Mouse (Mus musculus) layer of hippocampus, adult 2 months (tissue): Measurements from ENCODE around the gene Edf1. TPM values are rescaled to one million over a fixed set of nuclear protein-coding genes. Genes with fewer than 3 reads are reported as not detected.

ENCODE experiments used
- DNase-seq, 2 experiments: peaks; one replicate each; pipeline ENCODE4 v3.0.0; 2022; ENCODE audit warnings: low spot score in 2 of 2
- H3K27ac ChIP-seq: fragments of 200-600 bp; 2 replicates; pipeline ENCODE4 v1.8.1; 2022
- H3K4me3 ChIP-seq: fragments of 200-600 bp; 2 replicates; pipeline ENCODE4 v1.8.1; 2022; ENCODE audit warnings: mild to moderate bottlenecking
- CTCF ChIP-seq: fragments of 200-600 bp; conservative IDR thresholded peaks from 2 replicates; pipeline ENCODE4 v1.8.1; 2022; ENCODE audit warnings: antibody characterized with exemption, mild to moderate bottlenecking, moderate library complexity
- long read RNA-seq, 2 experiments: library from polyadenylated mRNA; stranded (forward); transcript quantifications; one replicate each; pipeline ENCODE4 v2.0.0; 2021; ENCODE audit warnings: borderline mapping rate in 2 of 2
- total RNA-seq, 2 experiments: library from RNA; stranded (reverse); gene quantifications; 2 replicates each; pipeline ENCODE4 v1.2.3; 2021

Edf1 gene
- total RNA-seq = 100 to 1,000 TPM; 193 to 200 TPM
- long read RNA-seq, experiment 1, transcript Edf1-201 (5 exons, 722 nt) = major isoform, 103 of 114 reads
- long read RNA-seq, experiment 1, partial matches to known transcripts = 0 of 114 reads
- long read RNA-seq, experiment 1, other reads (novel, unspliced or antisense) = 7 of 114 reads
- long read RNA-seq, experiment 2, transcript Edf1-201 (5 exons, 722 nt) = major isoform, 145 of 166 reads
- long read RNA-seq, experiment 2, partial matches to known transcripts = 2 of 166 reads
- long read RNA-seq, experiment 2, other reads (novel, unspliced or antisense) = 12 of 166 reads

- Histone ChIP-seq H3K4me3 (peak within 1 kb of the TSS; percentile 83), H3K27ac (peak within 1 kb of the TSS; percentile 96)
- DNase-seq = peak; percentile 93 to 96
- 0 out of 2 replicates have a peak, but pooled peaks have one; percentile 2 for TF ChIP-seq CTCF
Measured at GRCm38 (mm10) chr2:25557221-25557963, at the start of gene Edf1. Gene Edf1, plus strand, starts transcription at chr2:25557847.

GRCm38 (mm10) chr2:25509912-25510311 is 47.7 kb upstream of the Edf1 start:
- no peak for DNase-seq
- Histone ChIP-seq H3K27ac (no peak overlapping the region), H3K4me3 (no peak overlapping the region)
- TF ChIP-seq CTCF = peak; percentile 56

- Histone ChIP-seq H3K27ac (no peak overlapping the region), H3K4me3 (no peak overlapping the region)
- DNase-seq = no peak
- no peak for TF ChIP-seq CTCF
Measured at GRCm38 (mm10) chr2:25526510-25527302, 30.9 kb upstream of the Edf1 start.

- TF ChIP-seq CTCF = peak; percentile 35; the same call in 1 of the 2 replicates
- peak overlapping the region; percentile 23; the same call in 1 of the 2 replicates for H3K27ac ChIP-seq
- DNase-seq = no peak
- H3K4me3 ChIP-seq = no peak overlapping the region
Measured at GRCm38 (mm10) chr2:25533707-25534106, 23.9 kb upstream of the Edf1 start.

- no peak for TF ChIP-seq CTCF
- DNase-seq = peak in 1 of 2 experiments; percentile 41
- peak overlapping the region; percentile 19; the same call in 1 of the 2 replicates for H3K27ac ChIP-seq
Measured at GRCm38 (mm10) chr2:25534178-25534865, 23.3 kb upstream of the Edf1 start.

GRCm38 (mm10) chr2:25534866-25535182 is 22.8 kb upstream of the Edf1 start:
- no peak overlapping the region for H3K4me3 ChIP-seq
- DNase-seq = no peak
- H3K27ac ChIP-seq = no peak overlapping the region
- TF ChIP-seq CTCF = no peak

More at GRCm38 (mm10) chr2:25534178-25534865, 23.3 kb upstream of the Edf1 start:
- no peak overlapping the region for H3K4me3 ChIP-seq

GRCm38 (mm10) chr2:25536531-25536930 is 21.1 kb upstream of the Edf1 start:
- no peak for TF ChIP-seq CTCF
- Histone ChIP-seq H3K27ac (no peak overlapping the region), H3K4me3 (no peak overlapping the region)
- no peak for DNase-seq

- TF ChIP-seq CTCF = no peak
- H3K4me3 ChIP-seq = no peak overlapping the region
- DNase-seq = no peak
- H3K27ac ChIP-seq = no peak overlapping the region
Measured at GRCm38 (mm10) chr2:25540541-25540948, 17.1 kb upstream of the Edf1 start.

- H3K4me3 ChIP-seq = no peak overlapping the region
- TF ChIP-seq CTCF = no peak
- DNase-seq = no peak
- no peak overlapping the region for H3K27ac ChIP-seq
Measured at GRCm38 (mm10) chr2:25541644-25542367, 15.8 kb upstream of the Edf1 start.

- H3K27ac ChIP-seq = peak overlapping the region; percentile 83
- DNase-seq = no peak
- H3K4me3 ChIP-seq = peak overlapping the region; percentile 69
- TF ChIP-seq CTCF = no peak
Measured at GRCm38 (mm10) chr2:25545996-25546810, 11.4 kb upstream of the Edf1 start.
